Mouse (Mus musculus) forebrain, embryonic 12.5 days (tissue): ENCODE measurements at regions not wholly inside any gene's neighbourhood (a gene's known extent, or its start where the extent isn't known, plus 50 kb on each side); places are given as distances from the start of the nearest gene placed in this dataset.
A peak's percentile ranks its signal among the peaks of the same experiment; 100 is the strongest.

Experiments
- ATAC-seq: fragments of 200-750 bp; cut with Nextera tagmentation; 2 replicates; pipeline ENCODE4 v1.8.0; 2017; ENCODE audit warnings: moderate TSS enrichment; ENCODE audit not compliant: low FRiP score
- H3K27ac ChIP-seq: fragments of 300-500 bp; sonication (generic); 2 replicates; pipeline ENCODE4 v1.5.1; 2016; ENCODE audit warnings: mild to moderate bottlenecking
- H3K27me3 ChIP-seq: fragments of 300-500 bp; sonication (generic); 2 replicates; pipeline ENCODE4 v1.6.1; 2016; ENCODE audit warnings: mild to moderate bottlenecking
- H3K36me3 ChIP-seq: fragments of 300-500 bp; sonication (generic); replicated peaks from 2 replicates; pipeline ENCODE4 v1.6.1; 2016; ENCODE audit warnings: mild to moderate bottlenecking
- H3K4me1 ChIP-seq: fragments of 300-500 bp; sonication (generic); 2 replicates; pipeline ENCODE4 v1.6.1; 2016
- H3K4me2 ChIP-seq: fragments of 300-500 bp; sonication (generic); 2 replicates; pipeline ENCODE4 v1.6.1; 2016; ENCODE audit warnings: mild to moderate bottlenecking, moderate library complexity
- H3K4me3 ChIP-seq: fragments of 300-500 bp; sonication (generic); replicated peaks from 2 replicates; pipeline ENCODE4 v1.5.1; 2016; ENCODE audit warnings: mild to moderate bottlenecking
- H3K9ac ChIP-seq: fragments of 300-500 bp; sonication (generic); 2 replicates; pipeline ENCODE4 v1.6.1; 2016; ENCODE audit warnings: mild to moderate bottlenecking
- H3K9me3 ChIP-seq: fragments of 300-500 bp; sonication (generic); 2 replicates; pipeline ENCODE4 v1.6.1; 2016

DNA sequence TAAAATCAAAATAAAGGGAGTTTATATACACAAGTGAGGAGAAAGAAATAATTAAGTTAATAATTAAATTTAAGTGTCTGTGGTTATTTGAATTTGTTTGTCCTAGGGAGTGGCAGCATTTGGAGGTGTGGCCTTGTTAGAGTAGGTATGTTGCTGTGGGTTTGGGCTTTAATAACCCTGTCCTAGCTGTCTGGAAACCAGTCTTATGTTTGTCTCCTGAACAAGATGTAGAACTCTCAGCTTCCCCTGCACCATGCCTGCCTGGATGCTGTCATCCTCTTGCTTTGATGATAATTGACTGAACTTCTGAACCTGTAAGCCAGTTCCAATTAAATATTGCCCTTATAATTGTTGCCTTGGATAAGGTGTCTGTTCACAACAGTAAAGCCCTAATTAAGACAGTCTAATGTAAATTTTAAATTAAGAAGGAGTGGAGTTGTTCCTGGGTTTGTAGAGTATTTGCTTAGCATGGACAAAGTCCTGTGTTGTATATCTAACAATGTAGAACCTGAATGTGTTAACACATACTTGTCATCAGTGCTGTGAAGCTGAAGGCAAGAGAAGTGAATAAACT, 566.6 kb upstream of the Atxn7l3b start:
- H3K9me3 ChIP-seq, result peaks cover 8% of the 10 kb centered on the region
- no peak overlapping the region for H3K4me2 ChIP-seq
- H3K27ac ChIP-seq, result no peak overlapping the region
- H3K4me3 ChIP-seq, result no peak overlapping the region
- ATAC-seq, result peak; percentile 67; the same call in 1 of the 2 replicates
- H3K9ac ChIP-seq, result no peak overlapping the region
- no peaks in the 10 kb centered on the region for H3K36me3 ChIP-seq
- H3K27me3 ChIP-seq, result no peaks in the 10 kb centered on the region
- no peaks in the 10 kb centered on the region for H3K4me1 ChIP-seq
